Mouse (Mus musculus) liver, embryonic 15.5 days (tissue): ENCODE data around the gene Flot1. TPM values are rescaled to one million over a fixed set of nuclear protein-coding genes. Genes with fewer than 3 reads are reported as not detected.

ENCODE experiments used
- ATAC-seq: fragments of 200-750 bp; cut with Nextera tagmentation; 2 replicates; pipeline ENCODE4 v1.8.0; 2017; ENCODE audit warnings: moderate number of reproducible peaks, mild to moderate bottlenecking, moderate library complexity; ENCODE audit not compliant: insufficient read depth
- H3K27ac ChIP-seq: fragments of 300-500 bp; sonication (generic); replicated peaks from 2 replicates; pipeline ENCODE4 v1.5.1; 2015; ENCODE audit warnings: mild to moderate bottlenecking, inconsistent platforms
- H3K27me3 ChIP-seq: fragments of 300-500 bp; sonication (generic); 2 replicates; pipeline ENCODE4 v1.6.1; 2015; ENCODE audit warnings: mild to moderate bottlenecking, inconsistent platforms
- H3K36me3 ChIP-seq: fragments of 300-500 bp; sonication (generic); replicated peaks from 2 replicates; pipeline ENCODE4 v1.6.1; 2015; ENCODE audit warnings: moderate library complexity, mild to moderate bottlenecking, inconsistent platforms
- H3K4me1 ChIP-seq: fragments of 300-500 bp; sonication (generic); replicated peaks from 2 replicates; pipeline ENCODE4 v1.6.1; 2015; ENCODE audit warnings: inconsistent platforms
- H3K4me2 ChIP-seq: fragments of 300-500 bp; sonication (generic); 2 replicates; pipeline ENCODE4 v1.6.1; 2015; ENCODE audit warnings: moderate library complexity, mild to moderate bottlenecking, inconsistent platforms
- H3K4me3 ChIP-seq: fragments of 300-500 bp; sonication (generic); replicated peaks from 2 replicates; pipeline ENCODE4 v1.5.1; 2015; ENCODE audit warnings: mild to moderate bottlenecking, inconsistent platforms
- H3K9ac ChIP-seq: fragments of 300-500 bp; sonication (generic); 2 replicates; pipeline ENCODE4 v1.6.1; 2015; ENCODE audit warnings: moderate library complexity, mild to moderate bottlenecking, inconsistent platforms
- H3K9me3 ChIP-seq: fragments of 300-500 bp; sonication (generic); replicated peaks from 2 replicates; pipeline ENCODE4 v1.6.1; 2016; ENCODE audit warnings: inconsistent platforms
- WGBS: fragments of 180-500 bp; shearing (Covaris S2); methylation state at CpG from one replicate; pipeline ENCODE4 v1.1.7; 2015; ENCODE audit warnings: mixed read lengths; ENCODE audit not compliant: insufficient replicate concordance; 5-methylcytosine and 5-hydroxymethylcytosine counted together
- polyA plus RNA-seq: library from polyadenylated mRNA; unstranded; fragments of >200 nt; fragmentation: Nextera tagmentation; extraction: Ambion mirVana; gene quantifications from 2 replicates; pipeline ENCODE4 v1.2.1, GENCODE M21; 2015

Gene Flot1
- polyA plus RNA-seq, 1 experiment from 2014 or later: 33.7 TPM

GRCm38 (mm10) chr17:35822564-35822963 is 466 bp upstream of the Flot1 start:
- Histone ChIP-seq H3K36me3 (peaks cover 32% of the 10 kb centered on the region), H3K27me3 (no peaks in the 10 kb centered on the region), H3K4me2 (peak overlapping the region; percentile 98), H3K4me3 (peak overlapping the region; percentile 86), H3K9me3 (no peaks in the 10 kb centered on the region), H3K4me1 (peaks cover 72% of the 10 kb centered on the region), H3K9ac (peak overlapping the region; percentile 82), H3K27ac (peak overlapping the region; percentile 95)
- ATAC-seq: no peak
- WGBS: under 1% methylated on average over 11 of the region's 11 CpGs

- Histone ChIP-seq H3K4me2 (peak overlapping the region; percentile 98), H3K4me3 (peak overlapping the region; percentile 86), H3K27me3 (no peaks in the 10 kb centered on the region), H3K9me3 (no peaks in the 10 kb centered on the region), H3K36me3 (peaks cover 45% of the 10 kb centered on the region), H3K9ac (peak overlapping the region; percentile 82), H3K4me1 (peaks cover 77% of the 10 kb centered on the region), H3K27ac (peak overlapping the region; percentile 95)
- no peak for ATAC-seq
- 59% methylated on average over 7 of the region's 7 CpGs for WGBS
These were observed 1.4 kb downstream of the Flot1 start for GRCm38 (mm10) chr17:35824402-35824801.

DNA sequence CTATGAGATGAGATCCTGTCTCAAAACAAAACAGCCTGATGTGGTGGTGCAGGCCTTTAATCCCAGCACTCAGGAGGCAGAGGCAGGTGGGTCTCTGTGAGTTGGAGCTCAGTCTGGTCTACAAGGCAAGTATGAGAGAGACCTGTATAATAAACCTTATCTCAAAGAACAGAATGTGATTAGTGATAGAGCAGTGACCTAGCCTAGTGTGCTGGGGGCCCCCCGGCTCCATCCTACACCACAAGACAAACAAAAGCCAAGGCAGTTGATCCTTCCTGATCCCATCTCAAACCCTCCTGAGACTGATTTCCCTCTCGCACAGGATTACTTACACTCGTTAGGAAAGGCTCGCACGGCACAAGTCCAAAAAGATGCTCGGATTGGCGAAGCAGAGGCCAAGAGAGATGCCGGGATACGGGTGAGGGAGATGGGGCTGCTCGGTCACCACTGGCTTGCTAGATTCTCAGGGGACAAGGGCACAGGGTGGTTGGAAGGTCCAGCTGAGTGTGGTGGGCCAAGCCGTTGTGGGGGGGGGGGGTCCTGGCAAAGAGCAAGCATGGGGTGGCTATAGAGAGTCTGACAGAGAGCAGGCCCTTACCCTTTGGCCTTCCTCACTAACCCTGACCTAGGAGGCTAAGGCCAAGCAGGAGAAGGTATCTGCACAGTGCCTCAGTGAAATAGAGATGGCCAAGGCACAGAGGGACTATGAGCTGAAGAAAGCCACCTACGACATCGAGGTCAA is 2.2 kb downstream of the Flot1 start:
- Histone ChIP-seq H3K27ac (peak overlapping the region; percentile 95), H3K27me3 (no peaks in the 10 kb centered on the region), H3K4me2 (peak overlapping the region; percentile 98), H3K36me3 (peaks cover 51% of the 10 kb centered on the region), H3K9me3 (no peaks in the 10 kb centered on the region), H3K4me1 (peaks cover 77% of the 10 kb centered on the region), H3K4me3 (no peak overlapping the region; the same call in 1 of the 2 replicates), H3K9ac (no peak overlapping the region)
- ATAC-seq: no peak
- WGBS: 71% methylated on average over 13 of the region's 13 CpGs

- Histone ChIP-seq H3K9ac (peak overlapping the region; percentile 33), H3K9me3 (no peaks in the 10 kb centered on the region), H3K4me3 (0 out of 2 replicates have a peak overlapping the region, but pooled peaks have one; percentile 14), H3K4me2 (peak overlapping the region; percentile 55), H3K4me1 (peaks cover 69% of the 10 kb centered on the region), H3K27me3 (no peaks in the 10 kb centered on the region), H3K36me3 (peaks cover 89% of the 10 kb centered on the region), H3K27ac (peak overlapping the region; percentile 41)
- WGBS: 3% methylated on average over 21 of the region's 21 CpGs
- peak; percentile 56 for ATAC-seq
These were observed 6.7 kb downstream of the Flot1 start for GRCm38 (mm10) chr17:35829737-35830136.

DNA sequence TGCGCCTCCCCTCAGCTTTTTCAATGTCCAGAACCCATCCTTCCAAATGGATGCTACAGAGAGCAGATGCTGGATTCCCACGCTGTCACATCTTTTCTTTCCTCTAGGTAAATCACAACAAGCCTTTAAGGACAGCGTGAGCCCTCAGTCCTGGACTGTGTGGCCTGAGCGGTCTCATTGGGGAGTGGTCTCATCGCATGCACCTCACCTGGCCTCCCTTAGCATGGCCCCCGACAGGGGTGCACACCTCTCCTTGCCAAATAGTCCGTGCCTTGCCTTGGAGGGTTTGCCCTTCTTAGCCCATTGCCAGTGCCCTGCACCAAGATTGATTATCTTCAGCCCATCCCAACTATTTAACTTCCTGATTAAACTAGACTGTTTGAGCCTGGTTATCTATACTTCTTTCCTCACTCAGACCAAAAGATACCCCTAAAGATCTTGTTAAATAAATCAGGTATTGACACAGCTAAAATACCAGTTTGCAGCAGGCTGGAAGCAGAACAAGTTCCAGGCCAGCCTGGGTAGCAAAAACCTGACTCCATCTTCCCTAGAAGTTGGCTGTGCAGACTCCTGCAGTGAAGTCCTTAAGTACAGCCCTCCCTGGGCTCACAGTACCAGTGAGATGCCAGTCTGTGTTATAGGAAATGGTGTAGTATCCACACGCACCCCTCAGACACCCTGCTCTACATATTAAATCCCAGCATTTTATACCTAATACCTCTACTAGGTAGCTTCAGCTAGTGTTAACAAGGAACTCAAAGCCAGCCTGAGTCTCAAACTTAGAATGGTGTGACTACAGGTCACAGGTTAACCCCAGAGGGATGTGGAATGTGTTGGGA is 9.6 kb downstream of the Flot1 start:
- Histone ChIP-seq H3K4me1 (peaks cover 73% of the 10 kb centered on the region), H3K27ac (peak overlapping the region; percentile 53)

DNA sequence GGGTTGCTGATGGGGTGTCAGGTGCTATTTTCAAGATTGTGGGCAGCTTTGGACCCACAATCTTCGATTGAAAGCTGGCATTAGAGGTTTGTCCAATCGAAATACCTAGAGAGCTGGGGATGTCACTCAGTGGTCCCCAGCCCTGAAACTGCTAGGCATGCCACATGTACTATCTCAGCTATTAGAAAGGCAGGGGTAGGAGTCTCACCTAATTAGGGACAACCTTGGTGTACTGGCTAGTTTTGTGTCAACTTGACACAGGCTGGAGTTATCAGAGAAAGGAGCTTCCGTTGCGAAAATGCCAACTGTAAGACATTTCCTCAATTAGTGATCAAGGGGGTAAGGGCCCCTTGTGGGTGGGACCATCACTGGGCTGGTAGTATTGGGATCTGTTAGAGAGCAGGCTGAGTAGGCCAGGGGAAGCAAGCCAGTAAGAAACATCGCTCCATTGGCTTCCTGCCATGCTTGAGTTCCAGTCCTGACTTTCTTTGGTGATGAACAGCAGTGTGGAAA is 10.3 kb downstream of the Flot1 start:
- no peak overlapping the region for H3K4me3 ChIP-seq
- no peak for ATAC-seq
- H3K4me2 ChIP-seq: no peak overlapping the region
- H3K36me3 ChIP-seq: peaks cover 80% of the 10 kb centered on the region
- no peaks in the 10 kb centered on the region for H3K27me3 ChIP-seq
- no peak overlapping the region for H3K9ac ChIP-seq
- WGBS: 20% methylated on average over 5 of the region's 5 CpGs
- H3K9me3 ChIP-seq: no peaks in the 10 kb centered on the region
- H3K27ac ChIP-seq: peak overlapping the region; percentile 53
- peaks cover 73% of the 10 kb centered on the region for H3K4me1 ChIP-seq

More for the DNA sequence above, 9.6 kb downstream of the Flot1 start:
- no peak overlapping the region for H3K4me2 ChIP-seq
- H3K9ac ChIP-seq: no peak overlapping the region
- H3K27me3 ChIP-seq: no peaks in the 10 kb centered on the region
- no peak overlapping the region for H3K4me3 ChIP-seq
- WGBS: 67% methylated on average over 8 of the region's 8 CpGs
- ATAC-seq: no peak
- H3K9me3 ChIP-seq: no peaks in the 10 kb centered on the region
- peaks cover 83% of the 10 kb centered on the region for H3K36me3 ChIP-seq

- peaks cover 76% of the 10 kb centered on the region for H3K36me3 ChIP-seq
- peak overlapping the region; percentile 0; the same call in 1 of the 2 replicates for H3K4me2 ChIP-seq
These were observed 10.9 kb downstream of the Flot1 start for GRCm38 (mm10) chr17:35833894-35834293.

GRCm38 (mm10) chr17:35834696-35835422 is 11.8 kb downstream of the Flot1 start:
- H3K4me2 ChIP-seq: peak overlapping the region; percentile 92
- H3K4me1 ChIP-seq: peaks cover 74% of the 10 kb centered on the region
- H3K36me3 ChIP-seq: peaks cover 68% of the 10 kb centered on the region
- no peak overlapping the region for H3K9ac ChIP-seq
- no peaks in the 10 kb centered on the region for H3K27me3 ChIP-seq
- no peak for ATAC-seq
- peak overlapping the region; percentile 43; the same call in 1 of the 2 replicates for H3K27ac ChIP-seq
- no peaks in the 10 kb centered on the region for H3K9me3 ChIP-seq
- WGBS: 71% methylated on average over 26 of the region's 26 CpGs
- H3K4me3 ChIP-seq: peak overlapping the region; percentile 89

More at GRCm38 (mm10) chr17:35833894-35834293, 10.9 kb downstream of the Flot1 start:
- H3K9ac ChIP-seq: no peak overlapping the region
- H3K27me3 ChIP-seq: no peaks in the 10 kb centered on the region
- H3K27ac ChIP-seq: 0 out of 2 replicates have a peak overlapping the region, but pooled peaks have one; percentile 43
- no peak for ATAC-seq
- peaks cover 74% of the 10 kb centered on the region for H3K4me1 ChIP-seq
- 55% methylated on average over 5 of the region's 5 CpGs for WGBS
- H3K9me3 ChIP-seq: no peaks in the 10 kb centered on the region
- H3K4me3 ChIP-seq: 0 out of 2 replicates have a peak overlapping the region, but pooled peaks have one; percentile 5

DNA sequence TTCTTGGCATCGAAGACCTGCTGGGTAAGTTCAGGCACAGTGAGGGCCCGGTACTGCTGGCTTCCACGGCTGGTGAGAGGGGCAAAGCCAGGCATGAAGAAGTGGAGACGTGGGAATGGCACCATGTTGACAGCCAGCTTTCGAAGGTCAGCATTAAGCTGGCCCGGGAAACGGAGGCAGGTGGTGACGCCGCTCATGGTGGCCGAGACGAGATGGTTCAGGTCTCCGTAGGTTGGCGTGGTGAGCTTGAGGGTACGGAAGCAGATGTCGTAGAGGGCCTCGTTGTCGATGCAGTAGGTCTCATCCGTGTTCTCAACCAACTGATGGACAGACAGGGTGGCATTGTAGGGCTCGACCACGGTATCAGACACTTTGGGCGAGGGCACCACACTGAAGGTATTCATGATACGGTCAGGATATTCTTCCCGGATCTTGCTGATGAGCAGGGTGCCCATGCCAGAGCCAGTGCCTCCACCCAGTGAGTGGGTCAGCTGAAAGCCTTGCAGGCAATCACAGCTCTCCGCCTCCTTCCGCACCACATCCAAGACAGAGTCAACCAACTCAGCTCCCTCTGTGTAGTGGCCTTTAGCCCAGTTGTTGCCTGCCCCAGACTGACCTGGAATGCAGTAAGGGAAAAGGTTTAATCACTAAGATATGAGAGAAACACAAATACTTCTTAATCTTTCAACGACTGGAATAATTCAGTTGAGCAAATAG is 12.6 kb downstream of the Flot1 start:
- peaks cover 63% of the 10 kb centered on the region for H3K36me3 ChIP-seq
- peak overlapping the region; percentile 92; the same call in 1 of the 2 replicates for H3K9ac ChIP-seq
- H3K9me3 ChIP-seq: no peaks in the 10 kb centered on the region
- 77% methylated on average over 26 of the region's 26 CpGs for WGBS
- ATAC-seq: no peak
- H3K4me3 ChIP-seq: peak overlapping the region; percentile 89
- H3K4me1 ChIP-seq: peaks cover 73% of the 10 kb centered on the region
- H3K4me2 ChIP-seq: peak overlapping the region; percentile 92
- H3K27me3 ChIP-seq: no peaks in the 10 kb centered on the region
- H3K27ac ChIP-seq: peak overlapping the region; percentile 48; the same call in 1 of the 2 replicates
